Mouse (Mus musculus) neural tube, embryonic 11.5 days (tissue): Measurements from ENCODE around the gene Il11ra1. TPM values are rescaled to one million over a fixed set of nuclear protein-coding genes. Genes with fewer than 3 reads are reported as not detected.
A peak's percentile ranks its signal among the peaks of the same experiment; 100 is the strongest.
"Not testable (repeated sequence)": the region's sequence is repeated elsewhere in the genome, so short reads cannot be mapped to it uniquely, and the experiment has no call there.

ENCODE experiments used
- ATAC-seq: fragments of 200-750 bp; cut with Nextera tagmentation; 2 replicates; pipeline ENCODE4 v1.8.0; 2017; ENCODE audit warnings: moderate number of reproducible peaks, mild to moderate bottlenecking, moderate TSS enrichment, moderate library complexity; ENCODE audit not compliant: insufficient read depth, low FRiP score, low TSS enrichment
- DNase-seq: peaks from one replicate; pipeline ENCODE4 v3.0.0-alpha.2; 2015; ENCODE audit warnings: low spot score
- H3K27ac ChIP-seq: fragments of 300-500 bp; sonication (generic); 2 replicates; pipeline ENCODE4 v1.5.1; 2014; ENCODE audit warnings: low read depth, mild to moderate bottlenecking, low read length
- H3K27me3 ChIP-seq: fragments of 300-500 bp; sonication (generic); 2 replicates; pipeline ENCODE4 v1.6.1; 2014; ENCODE audit warnings: mild to moderate bottlenecking, low read length, mixed read lengths; ENCODE audit not compliant: control insufficient read depth, insufficient read depth
- H3K36me3 ChIP-seq: fragments of 300-500 bp; sonication (generic); 2 replicates; pipeline ENCODE4 v1.6.1; 2014; ENCODE audit warnings: mild to moderate bottlenecking, low read length, moderate library complexity, mixed read lengths; ENCODE audit not compliant: control insufficient read depth, insufficient read depth
- H3K4me1 ChIP-seq: fragments of 300-500 bp; sonication (generic); 2 replicates; pipeline ENCODE4 v1.6.1; 2014; ENCODE audit warnings: low read length, mixed read lengths; ENCODE audit not compliant: control insufficient read depth, insufficient read depth
- H3K4me2 ChIP-seq: fragments of 300-500 bp; sonication (generic); 2 replicates; pipeline ENCODE4 v1.6.1; 2014; ENCODE audit warnings: low read depth, mild to moderate bottlenecking, moderate library complexity
- H3K4me3 ChIP-seq: fragments of 300-500 bp; sonication (generic); 2 replicates; pipeline ENCODE4 v1.5.1; 2014; ENCODE audit warnings: low read depth, low read length
- H3K9ac ChIP-seq: fragments of 300-500 bp; sonication (generic); 2 replicates; pipeline ENCODE4 v1.6.1; 2014; ENCODE audit warnings: mild to moderate bottlenecking, low read length
- H3K9me3 ChIP-seq: fragments of 300-500 bp; sonication (generic); 2 replicates; pipeline ENCODE4 v1.6.1; 2016; ENCODE audit warnings: low read length; ENCODE audit not compliant: control insufficient read depth
- WGBS: fragments of 180-500 bp; shearing (Covaris S2); extraction: QIAGEN DNeasy Blood & Tissue Kit; methylation state at CpG from one replicate; pipeline ENCODE4 v1.1.7; 2014; 5-methylcytosine and 5-hydroxymethylcytosine counted together
- polyA plus RNA-seq: library from polyadenylated mRNA; unstranded; fragments of >200 nt; fragmentation: Nextera tagmentation; extraction: Ambion mirVana; gene quantifications from 2 replicates; pipeline ENCODE4 v1.2.1, GENCODE M21; 2014

Gene Il11ra1
- polyA plus RNA-seq, 1 experiment from 2014 or later, result 65.9 TPM

GRCm38 (mm10) chr4:41696930-41697841 is 2.6 kb upstream of the Il11ra1 start, which contains the start of gene Cntfr:
Cntfr (minus strand) TSS chr4:41697089.
- ATAC-seq, H3K27ac ChIP-seq, H3K9me3 ChIP-seq, H3K4me1 ChIP-seq, H3K4me2 ChIP-seq, H3K36me3 ChIP-seq, H3K4me3 ChIP-seq, H3K9ac ChIP-seq, H3K27me3 ChIP-seq: not testable (repeated sequence)
- DNase-seq, result peak; percentile 82
- 12% methylated on average over 26 of the region's 40 CpGs for WGBS

GRCm38 (mm10) chr4:41698421-41699016 is 1.3 kb upstream of the Il11ra1 start:
- H3K36me3 ChIP-seq, H3K27ac ChIP-seq, H3K9me3 ChIP-seq, H3K4me2 ChIP-seq, H3K9ac ChIP-seq, H3K4me1 ChIP-seq, H3K27me3 ChIP-seq, ATAC-seq, H3K4me3 ChIP-seq, DNase-seq: not testable (repeated sequence)
- 12% methylated on average over 11 of the region's 32 CpGs for WGBS

GRCm38 (mm10) chr4:41700224-41700623 is 435 bp downstream of the Il11ra1 start:
- not testable (repeated sequence) for H3K27me3 ChIP-seq, H3K4me1 ChIP-seq, H3K4me2 ChIP-seq, H3K4me3 ChIP-seq, H3K9me3 ChIP-seq, ATAC-seq, DNase-seq, H3K36me3 ChIP-seq, H3K27ac ChIP-seq, H3K9ac ChIP-seq
- WGBS, result 90% methylated on average over 2 of the region's 8 CpGs

- 68% methylated on average over 2 of the region's 2 CpGs for WGBS
Observed at GRCm38 (mm10) chr4:41702226-41702625, 2.4 kb downstream of the Il11ra1 start.

GRCm38 (mm10) chr4:41704651-41705050 is 4.9 kb downstream of the Il11ra1 start:
- no peak overlapping the region for H3K9ac ChIP-seq
- WGBS, result 2% methylated on average over 5 of the region's 5 CpGs
- no peaks in the 10 kb centered on the region for H3K36me3 ChIP-seq
- H3K4me3 ChIP-seq, result no peak overlapping the region
- no peaks in the 10 kb centered on the region for H3K27me3 ChIP-seq
- no peak overlapping the region for H3K27ac ChIP-seq
- ATAC-seq, result no peak
- no peak overlapping the region for H3K4me2 ChIP-seq
- H3K9me3 ChIP-seq, result no peaks in the 10 kb centered on the region
- peaks cover 16% of the 10 kb centered on the region; the same call in 1 of the 2 replicates for H3K4me1 ChIP-seq
- peak; percentile 24 for DNase-seq

More at GRCm38 (mm10) chr4:41702226-41702625, 2.4 kb downstream of the Il11ra1 start:
- not testable (repeated sequence) for H3K27ac ChIP-seq, H3K4me2 ChIP-seq, H3K9ac ChIP-seq, H3K36me3 ChIP-seq, H3K27me3 ChIP-seq, DNase-seq, H3K9me3 ChIP-seq, ATAC-seq, H3K4me3 ChIP-seq
- peaks cover 12% of the 10 kb centered on the region; the same call in 1 of the 2 replicates for H3K4me1 ChIP-seq

GRCm38 (mm10) chr4:41705922-41706754 is 6.3 kb downstream of the Il11ra1 start:
- H3K27me3 ChIP-seq, result no peaks in the 10 kb centered on the region
- DNase-seq (no peak), ATAC-seq (no peak)
- H3K9me3 ChIP-seq, result no peaks in the 10 kb centered on the region
- H3K36me3 ChIP-seq, result no peaks in the 10 kb centered on the region
- H3K9ac ChIP-seq, result no peak overlapping the region
- no peak overlapping the region for H3K4me3 ChIP-seq
- H3K4me2 ChIP-seq, result no peak overlapping the region
- H3K4me1 ChIP-seq, result peaks cover 16% of the 10 kb centered on the region; the same call in 1 of the 2 replicates
- no peak overlapping the region for H3K27ac ChIP-seq
- WGBS, result 74% methylated on average over 19 of the region's 19 CpGs

GRCm38 (mm10) chr4:41707011-41707535 is 7.3 kb downstream of the Il11ra1 start:
- ATAC-seq (peak; percentile 86), DNase-seq (peak; percentile 85)
- whole genome bisulfite sequencing, result under 1% methylated on average over 13 of the region's 13 CpGs
- Histone ChIP-seq H3K9me3 (no peaks in the 10 kb centered on the region), H3K27ac (0 out of 2 replicates have a peak overlapping the region, but pooled peaks have one; percentile 49), H3K4me2 (peak overlapping the region; percentile 28), H3K27me3 (no peaks in the 10 kb centered on the region), H3K9ac (no peak overlapping the region), H3K36me3 (peaks cover 5% of the 10 kb centered on the region; the same call in 1 of the 2 replicates), H3K4me3 (no peak overlapping the region), H3K4me1 (peaks cover 20% of the 10 kb centered on the region)

- H3K9ac ChIP-seq, result no peak overlapping the region
- no peak overlapping the region for H3K4me3 ChIP-seq
- no peak for ATAC-seq
- peaks cover 6% of the 10 kb centered on the region; the same call in 1 of the 2 replicates for H3K36me3 ChIP-seq
- WGBS, result 43% methylated on average over 8 of the region's 8 CpGs
- H3K27ac ChIP-seq, result no peak overlapping the region
- no peak overlapping the region for H3K4me2 ChIP-seq
- H3K27me3 ChIP-seq, result no peaks in the 10 kb centered on the region
- no peaks in the 10 kb centered on the region for H3K9me3 ChIP-seq
- DNase-seq, result peak; percentile 52
- H3K4me1 ChIP-seq, result peaks cover 25% of the 10 kb centered on the region
Observed at GRCm38 (mm10) chr4:41708192-41708745, 8.5 kb downstream of the Il11ra1 start.
